Mouse (Mus musculus) C2C12 (cell line): Measurements from ENCODE around the gene Sbf2. TPM values are rescaled to one million over a fixed set of nuclear protein-coding genes. Genes with fewer than 3 reads are reported as not detected.
"Not testable (repeated sequence)": the region's sequence is repeated elsewhere in the genome, so short reads cannot be mapped to it uniquely, and the experiment has no call there.

Source experiments
- H3K27me3 ChIP-seq: one replicate; pipeline ENCODE4 v1.6.1; 2011; ENCODE audit not compliant: control insufficient read depth, insufficient read depth, insufficient read length
- H3K36me3 ChIP-seq: one replicate; pipeline ENCODE4 v1.6.1; 2011; ENCODE audit not compliant: control insufficient read depth, insufficient read depth
- H3K4me3 ChIP-seq: one replicate; pipeline ENCODE4 v1.5.1; 2011; ENCODE audit warnings: mild to moderate bottlenecking, control low read depth; ENCODE audit not compliant: poor library complexity, insufficient read depth, severe bottlenecking
- H3K79me2 ChIP-seq: one replicate; pipeline ENCODE4 v1.6.1; 2011; ENCODE audit not compliant: control insufficient read depth, insufficient read depth
- H3K79me3 ChIP-seq: one replicate; pipeline ENCODE4 v1.6.1; 2011; ENCODE audit warnings: low read depth, control low read depth
- H3ac ChIP-seq: one replicate; pipeline ENCODE3; 2011; ENCODE audit warnings: low read depth; ENCODE audit not compliant: control insufficient read depth, insufficient read length
- CEBPB ChIP-seq: IDR thresholded peaks from one replicate; pipeline ENCODE4 v1.6.1; 2011; ENCODE audit warnings: low read depth, mild to moderate bottlenecking, control low read depth, moderate library complexity
- CTCF ChIP-seq: IDR thresholded peaks from one replicate; pipeline ENCODE4 v1.5.1; 2011; ENCODE audit not compliant: control insufficient read depth, insufficient read depth, insufficient read length
- FOSL1 ChIP-seq: IDR thresholded peaks from one replicate; pipeline ENCODE4 v1.8.0; 2011; ENCODE audit warnings: mild to moderate bottlenecking, low read length; ENCODE audit not compliant: poor library complexity, insufficient read depth, severe bottlenecking
- MAX ChIP-seq: IDR thresholded peaks from one replicate; pipeline ENCODE4 v1.6.1; 2011; ENCODE audit warnings: mild to moderate bottlenecking, control low read depth
- MYOD1 ChIP-seq: IDR thresholded peaks from one replicate; pipeline ENCODE4 v1.6.1; 2011; ENCODE audit warnings: low read depth; ENCODE audit not compliant: control insufficient read depth, insufficient read length
- MYOG ChIP-seq: IDR thresholded peaks from one replicate; pipeline ENCODE4 v1.6.1; 2011; ENCODE audit not compliant: control insufficient read depth, insufficient read length; ENCODE audit errors: extremely low read depth
- USF1 ChIP-seq: IDR thresholded peaks from one replicate; pipeline ENCODE4 v1.6.1; 2011; ENCODE audit warnings: low read depth, mild to moderate bottlenecking, control low read depth, moderate library complexity
- polyA plus RNA-seq: library from polyadenylated mRNA; unstranded; fragments of >200 nt; fragmentation: generic; extraction: Trizol; gene quantifications from one replicate; pipeline ENCODE4 v1.2.1, GENCODE M21; 2012; ENCODE audit warnings: missing spikeins

Gene Sbf2
- polyA plus RNA-seq, 1 experiment = 7.5 TPM

GRCm38 (mm10) chr7:110402092-110402491, 212.6 kb downstream of the Sbf2 start:
- Histone ChIP-seq H3ac (no peak overlapping the region), H3K36me3 (no peaks in the 10 kb centered on the region), H3K79me2 (no peaks in the 10 kb centered on the region), H3K4me3 (no peak overlapping the region), H3K27me3 (no peaks in the 10 kb centered on the region), H3K79me3 (no peaks in the 10 kb centered on the region)
- TF ChIP-seq CTCF = no peak
- TF ChIP-seq MYOD1 = no peak
- no peak for TF ChIP-seq USF1
- TF ChIP-seq CEBPB = no peak
- TF ChIP-seq MYOG = no peak
- no peak for TF ChIP-seq MAX
- TF ChIP-seq FOSL1 = no peak

- Histone ChIP-seq H3K36me3 (no peaks in the 10 kb centered on the region), H3K79me3 (no peaks in the 10 kb centered on the region), H3K4me3 (no peak overlapping the region), H3K27me3 (no peaks in the 10 kb centered on the region), H3ac (no peak overlapping the region), H3K79me2 (no peaks in the 10 kb centered on the region)
- no peak for TF ChIP-seq MAX
- no peak for TF ChIP-seq USF1
- TF ChIP-seq CTCF = no peak
- no peak for TF ChIP-seq MYOD1
- TF ChIP-seq CEBPB = no peak
These were observed 222.1 kb downstream of the Sbf2 start for GRCm38 (mm10) chr7:110392576-110392975.

- TF ChIP-seq MYOG (no peak), CEBPB (no peak), MYOD1 (no peak), FOSL1 (no peak), MAX (no peak), USF1 (no peak), CTCF (no peak)
- H3K4me3 ChIP-seq = no peak overlapping the region
- no peaks in the 10 kb centered on the region for H3K79me2 ChIP-seq
These were observed 223.1 kb downstream of the Sbf2 start for GRCm38 (mm10) chr7:110391632-110392031.

GRCm38 (mm10) chr7:110388889-110389288, 225.8 kb downstream of the Sbf2 start:
- not testable (repeated sequence) for H3K27me3 ChIP-seq, H3K79me3 ChIP-seq, H3K79me2 ChIP-seq, H3ac ChIP-seq, H3K36me3 ChIP-seq, H3K4me3 ChIP-seq

More at GRCm38 (mm10) chr7:110391632-110392031, 223.1 kb downstream of the Sbf2 start:
- H3ac ChIP-seq = no peak overlapping the region
- H3K27me3 ChIP-seq = no peaks in the 10 kb centered on the region
- no peaks in the 10 kb centered on the region for H3K36me3 ChIP-seq
- no peaks in the 10 kb centered on the region for H3K79me3 ChIP-seq

- Histone ChIP-seq H3K27me3 (no peaks in the 10 kb centered on the region), H3K4me3 (no peak overlapping the region), H3K79me2 (no peaks in the 10 kb centered on the region), H3K36me3 (no peaks in the 10 kb centered on the region), H3K79me3 (no peaks in the 10 kb centered on the region), H3ac (no peak overlapping the region)
- TF ChIP-seq CTCF = no peak
- no peak for TF ChIP-seq MYOG
- no peak for TF ChIP-seq CEBPB
- TF ChIP-seq USF1 = no peak
These were observed 227.2 kb downstream of the Sbf2 start for GRCm38 (mm10) chr7:110387565-110387964.

GRCm38 (mm10) chr7:110385482-110385881, 229.2 kb downstream of the Sbf2 start:
- no peak for TF ChIP-seq MYOG
- TF ChIP-seq CEBPB = no peak
- no peak for TF ChIP-seq FOSL1
- TF ChIP-seq MYOD1 = no peak
- no peak for TF ChIP-seq CTCF
- TF ChIP-seq MAX = no peak
- no peak for TF ChIP-seq USF1
- H3K27me3 ChIP-seq = no peaks in the 10 kb centered on the region
- no peaks in the 10 kb centered on the region for H3K36me3 ChIP-seq
- no peak overlapping the region for H3K4me3 ChIP-seq
- no peaks in the 10 kb centered on the region for H3K79me3 ChIP-seq
- no peak overlapping the region for H3ac ChIP-seq
- H3K79me2 ChIP-seq = no peaks in the 10 kb centered on the region
